Mouse (Mus musculus) Muller cell, postnatal 12 days (primary cell): ENCODE measurements around the gene Auts2.

Experiments
- DNase-seq: peaks from one replicate; pipeline ENCODE4 v3.0.0-alpha.2; 2015; ENCODE audit errors: inconsistent ontology term

Auts2 gene

GRCm38 (mm10) chr5:131919983-131920777 lies 623.0 kb downstream of the Auts2 start:
- no peak for DNase-seq

DNA sequence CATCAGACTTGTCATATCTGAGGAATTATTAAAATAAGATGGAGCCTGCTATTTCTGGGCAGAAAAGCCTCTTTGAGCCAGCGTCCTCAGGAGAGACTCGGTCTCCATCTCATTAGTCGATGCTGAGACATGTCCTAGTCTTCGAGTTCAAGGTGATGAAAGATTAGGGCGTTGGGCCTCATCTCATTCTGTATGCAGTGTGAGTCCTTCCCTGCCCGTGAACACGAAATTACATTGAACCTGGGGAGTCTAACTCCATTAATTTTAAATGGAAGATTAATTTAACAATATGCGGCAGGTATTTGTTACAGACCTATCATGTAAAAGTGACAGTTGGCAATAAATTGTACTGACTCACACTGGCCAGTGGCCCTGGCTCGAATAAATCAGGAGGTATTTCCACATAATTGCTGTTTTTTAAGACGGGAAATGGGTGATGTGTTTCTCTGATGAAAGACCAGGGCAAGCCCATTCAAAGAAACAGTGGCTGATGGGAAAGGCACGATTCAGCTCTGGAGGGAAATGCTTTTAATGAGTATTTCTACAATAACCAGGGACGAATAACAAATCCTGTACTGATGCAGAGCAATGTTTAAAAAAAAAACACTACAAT lies 626.2 kb downstream of the Auts2 start:
- DNase-seq, result no peak

DNA sequence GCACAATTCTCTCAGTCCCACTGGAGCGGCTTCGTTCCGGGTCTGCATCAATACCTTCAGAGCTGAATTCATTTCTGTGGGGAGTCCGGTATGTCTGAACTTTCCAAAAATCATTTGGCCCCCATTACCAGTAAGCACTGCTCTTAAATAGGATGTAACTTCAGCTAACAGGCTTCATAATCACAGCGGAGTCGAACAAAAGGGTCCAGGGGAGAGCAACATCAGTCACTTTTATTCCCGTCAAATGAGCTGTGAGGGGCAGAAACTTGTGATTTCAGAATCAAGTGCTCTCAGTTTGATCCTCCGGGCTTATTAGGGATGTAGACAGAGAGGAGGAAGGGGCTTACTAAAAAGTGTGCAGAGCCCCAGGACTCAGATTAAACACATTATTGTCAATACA lies 629.6 kb downstream of the Auts2 start:
- peak; percentile 12 for DNase-seq

DNA sequence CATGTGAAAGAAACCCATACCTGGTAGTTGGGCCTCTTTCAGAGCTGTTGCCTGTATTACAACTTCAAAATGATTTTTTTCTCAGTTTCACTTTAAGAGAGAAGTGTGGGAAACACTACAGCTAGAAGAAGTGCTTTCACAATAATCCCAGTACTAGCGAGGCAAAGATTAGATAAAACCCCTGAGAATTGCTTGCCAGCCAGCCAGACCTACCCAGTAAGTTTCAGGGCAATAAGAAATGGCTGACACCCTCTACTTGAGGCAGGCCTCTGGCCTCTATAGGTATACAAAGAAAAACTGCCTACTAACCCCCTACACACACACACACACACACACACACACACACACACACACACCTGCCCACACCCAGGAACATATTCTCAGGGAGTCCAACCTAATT lies 630.2 kb downstream of the Auts2 start:
- no peak for DNase-seq

GRCm38 (mm10) chr5:131906313-131906712 lies 636.8 kb downstream of the Auts2 start:
- DNase-seq, result no peak

DNA sequence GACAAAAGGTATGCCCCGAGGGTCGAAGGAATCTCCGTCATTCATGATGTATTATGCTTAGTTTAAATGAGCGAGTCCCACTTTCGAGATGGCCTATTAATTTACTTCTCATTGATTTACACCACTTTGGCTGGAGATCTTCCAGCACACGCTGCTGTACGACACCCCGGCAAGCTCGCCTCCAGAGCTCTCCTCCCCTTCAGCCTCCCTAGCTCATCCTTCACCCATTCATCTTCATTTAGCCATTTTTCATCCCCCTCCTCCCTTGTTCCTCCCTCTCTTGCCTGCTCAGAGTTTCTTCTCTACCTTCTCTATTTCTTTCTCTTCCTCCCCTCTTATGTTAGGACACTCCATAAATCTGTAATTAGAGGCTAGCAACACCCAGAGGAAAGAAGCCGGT lies 638.7 kb downstream of the Auts2 start:
- no peak for DNase-seq

DNA sequence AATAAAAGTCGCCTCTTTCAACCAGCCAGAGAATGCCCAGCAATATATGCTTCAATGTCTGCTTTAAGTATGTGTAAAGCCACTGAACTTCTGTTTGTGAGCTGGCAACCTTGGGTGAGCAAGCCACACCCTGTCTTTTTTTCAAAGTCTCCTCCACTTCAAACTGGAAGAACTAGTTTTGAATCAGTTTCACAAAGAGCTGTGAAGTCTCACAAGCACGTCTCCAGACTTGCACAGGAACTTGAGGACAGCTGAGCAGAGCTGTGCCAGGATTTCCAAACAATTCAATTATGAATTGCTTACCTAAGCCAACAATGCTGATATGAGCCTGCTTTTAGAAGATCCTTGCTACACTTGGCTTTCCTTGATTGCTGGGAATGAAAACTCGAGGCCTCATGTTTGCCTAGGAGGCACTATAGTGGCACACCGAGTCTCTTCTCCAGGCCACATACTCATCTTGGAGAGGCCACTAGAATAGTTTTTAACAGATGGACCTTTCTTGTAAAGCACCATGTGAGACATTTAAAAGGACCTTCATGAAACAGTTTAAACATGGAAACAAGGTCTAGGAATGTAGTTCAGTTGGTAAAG lies 645.0 kb downstream of the Auts2 start:
- DNase-seq, result no peak

DNA sequence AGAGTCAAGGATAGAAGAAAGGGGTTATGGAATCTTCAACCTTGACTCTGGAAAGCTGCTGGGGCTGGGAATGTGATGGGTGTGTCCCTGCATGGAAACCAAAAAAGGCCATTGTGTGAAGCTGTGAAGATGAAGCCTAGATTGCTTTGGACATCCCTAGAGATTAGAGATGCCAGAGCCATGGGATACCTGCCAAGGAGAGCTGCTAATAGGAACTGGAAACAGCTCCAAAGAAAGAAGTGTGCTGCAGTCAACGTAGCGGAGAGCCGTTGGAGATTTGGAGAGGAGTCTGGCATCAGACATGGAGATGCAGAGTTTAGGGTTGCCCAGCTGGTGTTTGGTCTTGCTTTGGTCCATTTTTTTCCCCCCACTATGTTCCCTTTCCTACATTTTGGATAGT lies 656.5 kb downstream of the Auts2 start:
- DNase-seq, result peak; percentile 6

DNA sequence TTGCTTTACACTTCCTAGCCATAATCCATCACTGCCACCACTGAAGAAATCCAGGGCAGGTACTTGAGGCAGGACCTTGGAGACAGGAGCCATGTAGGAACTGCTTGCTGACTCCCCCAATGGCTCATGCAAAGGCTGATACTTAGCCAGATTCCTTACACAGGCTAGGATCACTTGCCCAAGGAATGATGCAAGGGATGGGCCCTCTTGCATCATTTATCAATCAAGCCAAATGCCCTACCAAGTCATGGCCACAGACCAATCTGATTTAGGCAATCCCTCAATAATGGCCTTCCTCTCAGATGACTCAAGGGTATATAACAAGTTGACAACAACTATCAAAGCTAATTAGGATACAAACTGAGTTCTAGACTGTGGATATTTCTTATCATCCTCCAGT lies 666.6 kb downstream of the Auts2 start:
- no peak for DNase-seq

GRCm38 (mm10) chr5:131875976-131876375 lies 667.2 kb downstream of the Auts2 start:
- peak; percentile 8 for DNase-seq

GRCm38 (mm10) chr5:131873116-131873515 lies 670.0 kb downstream of the Auts2 start:
- DNase-seq, result peak; percentile 13

- no peak for DNase-seq
Observed at GRCm38 (mm10) chr5:131869711-131870499, 673.2 kb downstream of the Auts2 start.

DNA sequence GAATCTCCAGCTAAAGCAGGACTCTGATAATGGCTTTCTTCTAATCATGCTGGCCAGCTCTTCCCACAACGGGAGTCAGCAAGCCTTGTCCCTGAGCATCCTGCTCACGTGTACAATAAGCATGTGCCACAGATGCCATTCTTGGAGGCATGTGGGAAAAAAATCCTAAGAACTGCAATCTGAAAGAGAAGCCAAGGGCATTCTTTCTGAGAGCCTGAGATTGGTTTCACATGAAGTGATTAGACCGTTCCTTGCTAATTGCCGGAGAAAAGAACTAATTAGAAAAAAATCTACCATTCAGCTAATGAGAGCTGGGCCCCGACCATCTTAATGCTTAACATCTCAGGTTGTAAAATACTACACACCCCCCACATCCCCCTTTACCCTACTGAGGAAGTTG lies 677.9 kb downstream of the Auts2 start:
- peak; percentile 51 for DNase-seq

GRCm38 (mm10) chr5:131857976-131858375 lies 685.2 kb downstream of the Auts2 start:
- no peak for DNase-seq

DNA sequence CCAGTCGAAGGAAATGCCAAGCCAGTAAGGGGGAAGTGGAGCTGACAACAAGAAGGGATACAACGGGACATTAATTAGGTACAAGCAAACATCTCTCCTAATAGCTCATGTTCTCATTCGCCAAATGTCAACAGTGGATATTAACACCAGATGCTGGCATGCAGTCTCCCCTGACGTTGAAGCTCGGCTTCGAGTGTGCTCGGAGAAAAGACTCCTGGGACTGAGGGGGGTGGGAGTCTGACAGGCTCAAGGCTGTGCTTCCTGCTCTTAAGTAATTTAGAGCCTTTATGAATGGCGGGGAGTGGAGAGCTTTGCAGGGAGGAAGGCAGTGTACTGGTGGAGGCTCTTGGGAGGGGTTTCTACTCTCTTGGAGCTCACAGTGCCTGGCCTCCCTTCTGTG lies 687.8 kb downstream of the Auts2 start:
- no peak for DNase-seq

DNA sequence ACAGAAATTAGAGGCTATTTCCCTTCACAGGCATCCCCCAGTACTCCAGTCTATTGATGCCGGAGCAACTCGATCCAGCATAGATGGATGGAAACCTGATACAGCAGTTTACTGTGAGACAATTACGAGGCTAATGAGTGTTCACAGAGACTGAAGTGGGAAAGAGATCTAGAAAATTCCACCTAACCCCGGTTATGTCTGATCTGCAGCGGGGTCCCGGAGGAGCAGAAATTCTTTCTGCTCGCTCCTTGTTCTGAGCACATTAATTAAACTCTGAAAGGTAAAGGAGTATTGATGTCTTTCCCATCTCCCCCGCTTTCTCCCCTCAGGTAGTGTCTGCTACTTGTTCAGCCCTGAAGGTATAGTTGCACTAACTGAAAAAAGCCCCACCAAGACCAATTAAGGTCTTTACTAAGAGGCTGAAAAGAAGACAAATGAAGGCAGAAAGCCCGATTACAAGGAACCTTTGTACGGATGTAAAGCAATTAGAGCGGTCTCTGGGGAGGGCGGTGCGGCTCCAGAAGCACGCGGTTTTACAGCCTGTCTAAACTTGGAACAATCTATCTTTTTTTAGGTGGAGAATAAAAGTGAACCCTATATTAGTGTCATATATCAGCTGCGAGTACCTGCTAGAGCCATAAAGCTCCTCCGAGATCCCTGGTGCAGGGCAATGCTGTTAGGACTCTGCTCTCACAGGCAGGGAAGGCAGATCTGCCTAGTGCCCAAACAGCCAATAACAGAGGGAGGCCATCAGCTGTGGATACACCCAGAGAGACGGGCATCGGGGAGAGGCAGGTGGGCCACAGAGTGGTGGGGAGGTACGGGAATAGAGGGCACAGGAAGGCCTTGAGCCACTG lies 691.3 kb downstream of the Auts2 start:
- DNase-seq, result peak; percentile 25

- peak; percentile 42 for DNase-seq
Observed at GRCm38 (mm10) chr5:131850632-131851335, 692.4 kb downstream of the Auts2 start.

GRCm38 (mm10) chr5:131849644-131850043 lies 693.5 kb downstream of the Auts2 start:
- no peak for DNase-seq

DNA sequence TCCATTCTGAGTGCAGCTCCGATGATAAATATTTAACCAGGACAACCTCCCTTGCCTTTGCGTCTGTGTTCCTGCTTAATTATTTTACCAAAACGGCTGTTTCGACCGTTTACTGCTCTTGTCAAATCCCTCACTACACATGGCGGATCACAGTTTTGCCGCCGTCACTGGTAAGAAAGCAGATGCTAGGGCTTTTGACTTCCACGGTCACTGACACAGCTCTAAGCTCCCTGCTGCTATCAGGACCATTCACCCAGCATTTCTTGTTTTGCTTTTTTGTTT lies 698.7 kb downstream of the Auts2 start:
- no peak for DNase-seq

DNA sequence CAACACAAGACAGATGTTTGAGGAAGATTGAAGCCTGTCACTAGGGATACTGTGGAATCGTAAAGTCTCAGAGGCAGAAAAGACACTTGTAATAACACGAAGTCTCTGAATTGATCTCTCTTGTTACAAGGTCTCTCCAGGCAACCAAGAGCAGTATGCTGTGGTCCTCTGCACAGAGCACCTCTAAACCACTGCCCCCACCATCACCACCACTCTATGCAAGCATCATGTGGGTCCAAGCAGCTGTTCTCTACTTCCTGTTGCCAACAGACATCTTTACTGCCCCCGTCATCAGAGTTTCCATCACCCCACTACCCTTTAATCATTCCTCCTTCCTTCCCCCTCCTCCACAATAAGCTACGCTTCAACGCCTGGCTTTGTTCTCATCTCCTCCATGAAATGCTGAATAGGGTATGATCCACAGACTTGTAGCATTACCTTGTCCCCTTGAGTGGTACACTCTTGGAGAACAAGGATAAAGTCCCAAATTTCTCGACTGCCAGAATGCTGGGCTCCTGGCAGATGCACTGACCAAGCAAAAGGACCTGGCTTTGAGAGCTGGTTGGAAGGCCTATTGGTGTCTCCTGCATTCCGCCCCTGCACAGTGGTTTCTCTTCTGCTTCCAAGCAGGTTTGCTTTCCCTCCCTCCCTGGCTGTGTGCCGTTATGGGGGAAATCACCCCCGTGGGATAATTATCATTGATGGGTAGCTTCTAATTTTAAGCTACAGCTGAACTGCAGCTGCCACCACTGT lies 699.2 kb downstream of the Auts2 start:
- no peak for DNase-seq
